8 mouse cellular contexts compared by ENCODE assay signal in the genomic region with DNA sequence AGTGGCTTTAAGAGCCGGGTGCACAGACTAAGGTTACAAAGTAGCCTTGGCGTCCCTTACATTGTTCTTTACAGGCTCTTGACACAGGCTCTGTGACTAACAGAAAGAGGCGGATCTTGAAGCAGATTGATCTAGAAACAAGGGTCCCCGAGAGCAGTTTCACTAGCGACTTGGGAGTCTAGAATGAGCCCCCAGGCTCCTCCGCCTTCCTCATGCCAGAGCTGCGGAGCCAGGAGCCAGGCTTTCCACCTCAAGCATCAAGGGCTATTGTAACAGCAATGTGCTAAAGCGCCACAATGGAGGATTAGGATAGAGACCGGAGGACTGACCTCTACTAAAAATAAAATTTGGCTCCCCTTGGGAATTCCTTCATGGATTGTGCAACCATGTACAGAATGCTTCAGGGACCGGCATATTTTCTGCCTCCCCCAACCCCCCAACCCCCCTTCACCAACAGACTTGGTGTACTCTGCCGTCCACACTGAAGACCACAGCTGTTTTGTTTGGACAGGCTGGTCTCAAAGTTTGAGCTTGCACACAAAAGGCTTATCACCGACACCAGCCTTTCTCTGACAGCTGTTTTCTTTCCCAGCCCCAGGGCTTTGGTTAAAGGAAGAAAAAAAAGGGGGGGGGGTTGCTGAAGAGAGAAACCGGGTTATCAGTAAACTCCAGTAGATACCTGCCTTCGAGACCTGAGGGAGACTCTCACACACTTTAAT.
A peak's percentile ranks its signal among the peaks of the same experiment; 100 is the strongest.
DNase-seq lines count a peak whose midpoint lies in the region; ATAC-seq and TF ChIP-seq lines count a peak whose summit lies in the region.

No protein-coding gene starts in this region.

- H3K27me3 ChIP-seq in embryonic facial prominence, embryonic 11.5 days (ENCODE audit: control insufficient read depth, insufficient read depth, low read length): no peaks in the 10 kb centered on the region
- no peaks in the 10 kb centered on the region for H3K27me3 ChIP-seq in heart, postnatal 0 days (ENCODE audit: control insufficient read depth, insufficient read depth, low read length)

- no peaks in the 10 kb centered on the region for H3K36me3 ChIP-seq in embryonic facial prominence, embryonic 11.5 days (replicated peaks; ENCODE audit: control insufficient read depth, insufficient read depth, low read depth, low read length)
- H3K36me3 ChIP-seq in heart, postnatal 0 days (replicated peaks; ENCODE audit: control insufficient read depth, insufficient read depth, low read length): no peaks in the 10 kb centered on the region

- TF ChIP-seq CTCF in heart, postnatal 0 days (IDR thresholded peaks at IDR 0.05; ENCODE audit: low read depth): no peak

- peak overlapping the region; percentile 44 for H3K4me2 ChIP-seq in embryonic facial prominence, embryonic 11.5 days (ENCODE audit: low read depth, low read length)
- H3K4me2 ChIP-seq in heart, postnatal 0 days (ENCODE audit: low read depth, low read length): peak overlapping the region; percentile 69

- 5% methylated on average over 14 of the region's 14 CpGs for WGBS in embryonic facial prominence, embryonic 11.5 days
- WGBS in heart, postnatal 0 days: 3% methylated on average over 14 of the region's 14 CpGs

- H3K27ac ChIP-seq in embryonic facial prominence, embryonic 11.5 days (replicated peaks; ENCODE audit: low read depth, low read length): 0 out of 2 replicates have a peak overlapping the region, but pooled peaks have one; percentile 36
- peak overlapping the region; percentile 73 for H3K27ac ChIP-seq in heart, postnatal 0 days (ENCODE audit: low read depth)

- no peaks in the 10 kb centered on the region for H3K9me3 ChIP-seq in embryonic facial prominence, embryonic 11.5 days (replicated peaks; ENCODE audit: control insufficient read depth, low read length)
- H3K9me3 ChIP-seq in heart, postnatal 0 days (replicated peaks; ENCODE audit: control insufficient read depth, low read length): no peaks in the 10 kb centered on the region

- H3K4me1 ChIP-seq in embryonic facial prominence, embryonic 11.5 days (ENCODE audit: control insufficient read depth, insufficient read depth, low read length): no peaks in the 10 kb centered on the region
- H3K4me1 ChIP-seq in heart, postnatal 0 days (ENCODE audit: control insufficient read depth, insufficient read depth): peaks cover 5% of the 10 kb centered on the region; the same call in 1 of the 2 replicates

- TF ChIP-seq EP300 in heart, postnatal 0 days (IDR thresholded peaks at IDR 0.05; ENCODE audit: low read depth): peak; percentile 44; the same call in 1 of the 2 replicates

- H3K9ac ChIP-seq in embryonic facial prominence, embryonic 11.5 days (replicated peaks; ENCODE audit: low read length): no peak overlapping the region
- 0 out of 2 replicates have a peak overlapping the region, but pooled peaks have one; percentile 31 for H3K9ac ChIP-seq in heart, postnatal 0 days (replicated peaks; ENCODE audit: low read depth, low read length)

- DNase-seq in adrenal gland, postnatal 10 days: peak; percentile 33
- DNase-seq in embryonic facial prominence, embryonic 11.5 days (ENCODE audit: low spot score): peak; percentile 65
- peak; percentile 76 for DNase-seq in heart, postnatal 0 days (ENCODE audit: low spot score)
- peak; percentile 70 for DNase-seq in kidney, postnatal 14 days
- DNase-seq in lung, postnatal 4 days: peak; percentile 55 to 78
- peak; percentile 46 for DNase-seq in testis, postnatal 10 days (ENCODE audit: low spot score)
- DNase-seq in cerebellum, adult 11 months: no peak
- no peak for DNase-seq in left cerebral cortex, adult 8-10 months (ENCODE audit: low spot score in 2 of 2)

- peak; percentile 72 for ATAC-seq in embryonic facial prominence, embryonic 11.5 days (replicated peaks; ENCODE audit: insufficient number of reproducible peaks, low FRiP score, low TSS enrichment, low read depth)
- ATAC-seq in heart, postnatal 0 days (ENCODE audit: insufficient read depth, low read depth): peak; percentile 87

- no peak overlapping the region for H3K4me3 ChIP-seq in embryonic facial prominence, embryonic 11.5 days (ENCODE audit: low read depth, low read length)
- H3K4me3 ChIP-seq in heart, postnatal 0 days (ENCODE audit: low read depth, low read length): peak overlapping the region; percentile 43

Comparison
In these comparisons a context has a peak if more than half of its experiments do, and no peak if none do; other contexts are left out.
1. DNase-seq: peak in adrenal gland, postnatal 10 days (single experiment), embryonic facial prominence, embryonic 11.5 days (single experiment), heart, postnatal 0 days (single experiment), kidney, postnatal 14 days (single experiment), lung, postnatal 4 days (2 of 2) and testis, postnatal 10 days (single experiment); none in cerebellum, adult 11 months (single experiment) and left cerebral cortex, adult 8-10 months (0 of 2).